Mouse (Mus musculus) MEL (cell line): ENCODE measurements around the gene Gm6525.

Experiments used
- CHD1 ChIP-seq: IDR thresholded peaks from 2 replicates; pipeline ENCODE4 v1.6.1; 2012; ENCODE audit warnings: low read depth, mild to moderate bottlenecking, inconsistent platforms, low read length, improper control_type of control experiment
- CHD2 ChIP-seq: IDR thresholded peaks from 2 replicates; pipeline ENCODE4 v1.6.1; 2011; ENCODE audit warnings: low read length, improper control_type of control experiment
- CTCF ChIP-seq, 3 experiments: IDR thresholded peaks in 2 of 3; conservative IDR thresholded peaks in 1 of 3; 2 replicates each; pipeline ENCODE4 v1.5.1; 2011 to 2012; ENCODE audit warnings: low read length in 3 of 3, low read depth in 2 of 3, mild to moderate bottlenecking in 2 of 3, improper control_type of control experiment in 1 of 3, inconsistent platforms in 1 of 3, mixed read lengths in 1 of 3, moderate library complexity in 1 of 3; ENCODE audit not compliant: control insufficient read depth in 1 of 3, insufficient read depth in 1 of 3, poor library complexity in 1 of 3, severe bottlenecking in 1 of 3
- EP300 ChIP-seq, 2 experiments: IDR thresholded peaks; 2 replicates each; pipeline ENCODE4 v1.6.1; 2011; ENCODE audit warnings: improper control_type of control experiment in 2 of 2, low read length in 2 of 2, low read depth in 1 of 2, mild to moderate bottlenecking in 1 of 2
- NRF1 ChIP-seq: IDR thresholded peaks from 2 replicates; pipeline ENCODE4 v1.6.1; 2014; ENCODE audit warnings: low read depth, mild to moderate bottlenecking, inconsistent platforms, low read length, improper control_type of control experiment, moderate library complexity; ENCODE audit not compliant: poor library complexity, insufficient read depth, severe bottlenecking
- POLR2A ChIP-seq, 2 experiments: IDR thresholded peaks; 2 replicates each; pipeline ENCODE4 v1.6.1; 2011 to 2012; ENCODE audit warnings: low read length in 2 of 2, mild to moderate bottlenecking in 2 of 2, control low read depth in 1 of 2, improper control_type of control experiment in 1 of 2, low read depth in 1 of 2, moderate library complexity in 1 of 2; ENCODE audit not compliant: control insufficient read depth in 1 of 2, insufficient read depth in 1 of 2, poor library complexity in 1 of 2
- POLR2AphosphoS5 ChIP-seq: IDR thresholded peaks from 2 replicates; pipeline ENCODE4 v1.6.1; 2012; ENCODE audit warnings: low read depth, borderline replicate concordance, mild to moderate bottlenecking, inconsistent platforms, low read length, moderate library complexity, mixed read lengths
- USF1 ChIP-seq: IDR thresholded peaks from 2 replicates; pipeline ENCODE4 v1.6.1; 2014; ENCODE audit warnings: low read depth, mild to moderate bottlenecking, inconsistent platforms, low read length, improper control_type of control experiment, moderate library complexity
- ZC3H11A ChIP-seq: IDR thresholded peaks from 2 replicates; pipeline ENCODE4 v1.6.1; 2012; ENCODE audit warnings: low read depth, mild to moderate bottlenecking, inconsistent platforms, low read length, improper control_type of control experiment

- TF ChIP-seq CHD1 (no peak), EP300 (IDR thresholded peaks at IDR 0.05; ENCODE audit: low read depth in 1 of 2, low read length in 2 of 2) (no peak), POLR2A (IDR thresholded peaks at IDR 0.05; ENCODE audit: control insufficient read depth in 1 of 2, insufficient read depth in 1 of 2, low read depth in 1 of 2, low read length in 2 of 2, poor library complexity in 1 of 2) (no peak), CHD2 (no peak), CTCF (IDR thresholded peaks at IDR 0.05 in 2 of 3, conservative IDR thresholded peaks at IDR 0.05 in 1 of 3; ENCODE audit: control insufficient read depth in 1 of 3, insufficient read depth in 1 of 3, low read depth in 2 of 3, low read length in 3 of 3, poor library complexity in 1 of 3, severe bottlenecking in 1 of 3) (no peak), POLR2AphosphoS5 (no peak), ZC3H11A (no peak), NRF1 (no peak), USF1 (no peak)
Measured at GRCm38 (mm10) chr3:84220748-84221147, 46.8 kb downstream of the Gm6525 start.
